Mouse (Mus musculus) CH12.LX (cell line): ENCODE data around the gene Tnpo1. TPM values are rescaled to one million over a fixed set of nuclear protein-coding genes. Genes with fewer than 3 reads are reported as not detected.
A peak's percentile ranks its signal among the peaks of the same experiment; 100 is the strongest.
"Not testable (repeated sequence)": the region's sequence is repeated elsewhere in the genome, so short reads cannot be mapped to it uniquely, and the experiment has no call there.

ENCODE experiments used
- DNase-seq: peaks from one replicate; pipeline ENCODE4 v3.0.0-alpha.2; 2013; ENCODE audit errors: extremely low read depth
- H3K27ac ChIP-seq: 2 replicates; pipeline ENCODE4 v1.5.1; 2012; ENCODE audit warnings: low read depth, mild to moderate bottlenecking, control low read depth, moderate library complexity; ENCODE audit not compliant: insufficient read depth
- H3K27me3 ChIP-seq: replicated peaks from 2 replicates; pipeline ENCODE3; 2012; ENCODE audit warnings: inconsistent platforms
- H3K36me3 ChIP-seq, 2 experiments: replicated peaks in 1 of 2; 2 replicates each; pipeline versions ENCODE3 to v1.6.1; 2012; ENCODE audit warnings: inconsistent platforms in 1 of 2, low read length in 1 of 2, mild to moderate bottlenecking in 1 of 2, mixed read lengths in 1 of 2, moderate library complexity in 1 of 2; ENCODE audit not compliant: control insufficient read depth in 1 of 2, insufficient read depth in 1 of 2
- H3K4me1 ChIP-seq, 2 experiments: 2 replicates each; pipeline ENCODE4 v1.6.1; 2012; ENCODE audit warnings: inconsistent platforms in 1 of 2, moderate library complexity in 1 of 2; ENCODE audit not compliant: insufficient read depth in 2 of 2, control insufficient read depth in 1 of 2
- H3K4me2 ChIP-seq: 2 replicates; pipeline ENCODE4 v1.6.1; 2012; ENCODE audit warnings: low read depth, mild to moderate bottlenecking, control low read depth; ENCODE audit not compliant: poor library complexity, insufficient read depth, severe bottlenecking
- H3K4me3 ChIP-seq, 3 experiments: fragments of 150-350 bp in 1 of 3; sonication (generic) in 1 of 3; replicated peaks in 1 of 3; 2 replicates each; pipeline versions ENCODE3 to v1.5.1; 2011 to 2012; ENCODE audit warnings: low read depth in 2 of 3, low read length in 2 of 3, mild to moderate bottlenecking in 2 of 3, moderate library complexity in 2 of 3, control low read depth in 1 of 3, improper control_type of control experiment in 1 of 3, inconsistent platforms in 1 of 3, mixed read lengths in 1 of 3; ENCODE audit not compliant: poor library complexity in 1 of 3
- H3K79me2 ChIP-seq: replicated peaks from 2 replicates; pipeline ENCODE4 v1.6.1; 2012; ENCODE audit warnings: mild to moderate bottlenecking, moderate library complexity; ENCODE audit not compliant: control insufficient read depth, poor library complexity, insufficient read depth, severe bottlenecking; ENCODE audit errors: extremely low read depth
- H3K9ac ChIP-seq: 2 replicates; pipeline ENCODE4 v1.6.1; 2012; ENCODE audit warnings: low read depth, mild to moderate bottlenecking, control low read depth, moderate library complexity; ENCODE audit not compliant: insufficient read depth
- H3K9me3 ChIP-seq: replicated peaks from 2 replicates; pipeline ENCODE3; 2012; ENCODE audit warnings: low read length, inconsistent platforms, mixed read lengths
- CHD1 ChIP-seq: IDR thresholded peaks from 2 replicates; pipeline ENCODE4 v1.6.1; 2012; ENCODE audit warnings: low read depth, low read length, improper control_type of control experiment, inconsistent platforms
- CHD2 ChIP-seq: IDR thresholded peaks from 2 replicates; pipeline ENCODE4 v1.6.1; 2011; ENCODE audit warnings: low read length, improper control_type of control experiment
- MAFK ChIP-seq: IDR thresholded peaks from 2 replicates; pipeline ENCODE4 v1.6.1; 2011; ENCODE audit warnings: low read length, improper control_type of control experiment; ENCODE audit not compliant: insufficient replicate concordance
- POLR2AphosphoS2 ChIP-seq: IDR thresholded peaks from 2 replicates; pipeline ENCODE4 v1.6.1; 2011; ENCODE audit warnings: low read depth, low read length, improper control_type of control experiment
- RAD21 ChIP-seq: IDR thresholded peaks from 2 replicates; pipeline ENCODE4 v1.6.1; 2011; ENCODE audit warnings: low read depth, mild to moderate bottlenecking, low read length, improper control_type of control experiment, moderate library complexity
- TCF12 ChIP-seq: IDR thresholded peaks from 2 replicates; pipeline ENCODE4 v1.6.1; 2014; ENCODE audit warnings: low read depth, mild to moderate bottlenecking, inconsistent platforms, low read length, improper control_type of control experiment
- USF2 ChIP-seq: conservative IDR thresholded peaks from 2 replicates; pipeline ENCODE4 v1.6.1; 2011; ENCODE audit warnings: low read depth, low read length, improper control_type of control experiment
- ZNF384 ChIP-seq: IDR thresholded peaks from 2 replicates; pipeline ENCODE4 v1.6.1; 2012; ENCODE audit warnings: low read depth, low read length, improper control_type of control experiment, inconsistent platforms
- dilution Hi-C: fragments of 300-500 bp; cut with MboI; formaldehyde crosslinking; loops from 2 replicates; pipeline ENCODE4 v1.14.3; 2020; ENCODE audit warnings: low sequenced_read_pairs; ENCODE audit not compliant: extremely low pct_unique_long_range_greater_than_20kb, extremely low pct_ligation_motif_present
- in situ Hi-C: fragments of 300-500 bp; cut with MboI; formaldehyde crosslinking; loops from 3 replicates; pipeline ENCODE4 v1.14.3; 2019; ENCODE audit warnings: low sequenced_read_pairs, low pct_ligation_motif_present, low pct_unique_long_range_greater_than_20kb, mixed read lengths
- polyA plus RNA-seq: library from polyadenylated mRNA; unstranded; fragments of >175 nt; gene quantifications from 2 replicates; pipeline ENCODE4 v1.2.1, GENCODE M21; 2012; ENCODE audit warnings: low read depth; ENCODE audit not compliant: insufficient read length
- total RNA-seq, 2 experiments: library from RNA; depleted of rRNA; stranded (reverse); fragments of 300-350 nt in 1 of 2; fragments of >200 nt in 1 of 2; gene quantifications; 2 replicates each; pipeline ENCODE4 v1.2.3; 2012 to 2014

Tnpo1 gene
- total and polyA plus RNA-seq, 3 experiments = 93.6 to 105 (median 95.9) TPM

- peak overlapping the region; percentile 20 for H3K27ac ChIP-seq
Observed at GRCm38 (mm10) chr13:98832451-98833450, 93.4 kb downstream of the Tnpo1 start.

GRCm38 (mm10) chr13:98829026-98829425, 97.2 kb downstream of the Tnpo1 start:
- H3K36me3 ChIP-seq, H3K27ac ChIP-seq, H3K9ac ChIP-seq, H3K27me3 ChIP-seq, H3K4me2 ChIP-seq, dilution Hi-C loops, H3K9me3 ChIP-seq, H3K4me3 ChIP-seq, DNase-seq, H3K79me2 ChIP-seq, in situ Hi-C loops: not testable (repeated sequence)
- H3K4me1 ChIP-seq = peaks cover 6 to 28% of the 10 kb centered on the region in 2 experiments; a peak in 3 of 4 replicates

More at GRCm38 (mm10) chr13:98832451-98833450, 93.4 kb downstream of the Tnpo1 start:
- Histone ChIP-seq H3K36me3 (peaks cover 0 to 8% of the 10 kb centered on the region in 2 experiments), H3K79me2 (no peaks in the 10 kb centered on the region), H3K4me3 (no peak overlapping the region), H3K27me3 (no peaks in the 10 kb centered on the region), H3K4me2 (0 out of 2 replicates have a peak overlapping the region, but pooled peaks have one; percentile 2), H3K9me3 (no peaks in the 10 kb centered on the region), H3K9ac (no peak overlapping the region), H3K4me1 (peaks cover 6 to 36% of the 10 kb centered on the region in 2 experiments; a peak in 3 of 4 replicates)
- no peak for TF ChIP-seq USF2
- peak; percentile 88 for DNase-seq
- dilution Hi-C loops = no loop called here
- in situ Hi-C loops = no loop called here

- TF ChIP-seq RAD21 (no peak), POLR2AphosphoS2 (no peak), TCF12 (no peak), CHD1 (no peak), ZNF384 (no peak), CHD2 (no peak), USF2 (no peak), MAFK (no peak)
- TF ChIP-seq, all 38 proteins: peak for 0
- H3K27me3 ChIP-seq = no peaks in the 10 kb centered on the region
- dilution Hi-C loops = no loop called here
- H3K9me3 ChIP-seq = no peaks in the 10 kb centered on the region
- H3K27ac ChIP-seq = no peak overlapping the region
- no peak overlapping the region for H3K4me2 ChIP-seq
- in situ Hi-C loops = no loop called here
- H3K4me1 ChIP-seq = peaks cover 0 to 2% of the 10 kb centered on the region in 2 experiments; a peak in 2 of 4 replicates
- no peak for DNase-seq
- H3K4me3 ChIP-seq = no peak overlapping the region
- H3K79me2 ChIP-seq = no peaks in the 10 kb centered on the region
- H3K36me3 ChIP-seq = no peaks in the 10 kb centered on the region
- no peak overlapping the region for H3K9ac ChIP-seq
Observed at GRCm38 (mm10) chr13:98825574-98825973, 100.6 kb downstream of the Tnpo1 start.
